Comparison of ENCODE assay signal across 12 mouse cellular contexts in genomic region chr8:91532671-91533436, GRCm38 (mm10).
DNase-seq lines count a peak whose midpoint lies in the region; ATAC-seq and TF ChIP-seq lines count a peak whose summit lies in the region.
"Had no signal": no experiment of that assay in that cellular context is flagged by ENCODE, and none has a peak within 500 bp of the region (broad histone marks: within the 10 kb centered on the region; RNA-seq: fewer than 3 reads in every experiment).

No protein-coding gene starts in this region.

- ATAC-seq in forebrain, embryonic 15.5 days (replicated peaks), result peak; percentile 43; the same call in 1 of the 2 replicates
- no peak for ATAC-seq in forebrain, embryonic 16.5 days
- ATAC-seq in midbrain, postnatal 0 days (ENCODE audit: low FRiP score), result no peak
- no peak; the same call in 1 of the 2 replicates for ATAC-seq in limb, embryonic 13.5 days (ENCODE audit: low FRiP score, low read depth)
- ATAC-seq in stomach, embryonic 16.5 days (ENCODE audit: insufficient read depth, low FRiP score), result 0 out of 2 replicates have a peak, but pooled peaks have one; percentile 16
- ATAC-seq in cerebellum, adult (ENCODE audit: insufficient number of reproducible peaks, low FRiP score, low TSS enrichment), result no peak
- ATAC-seq: liver, embryonic 12.5 days had no signal

- peaks cover 17% of the 10 kb centered on the region for H3K4me1 ChIP-seq in forebrain, embryonic 15.5 days
- H3K4me1 ChIP-seq in forebrain, embryonic 16.5 days (replicated peaks; ENCODE audit: control insufficient read depth, insufficient read depth, low read length), result peaks cover 13% of the 10 kb centered on the region; the same call in 1 of the 2 replicates
- peaks cover 42% of the 10 kb centered on the region for H3K4me1 ChIP-seq in midbrain, embryonic 10.5 days
- H3K4me1 ChIP-seq in midbrain, postnatal 0 days (ENCODE audit: insufficient read depth, low read length), result no peaks in the 10 kb centered on the region
- peaks cover 35% of the 10 kb centered on the region for H3K4me1 ChIP-seq in limb, embryonic 13.5 days
- H3K4me1 ChIP-seq in stomach, embryonic 16.5 days (ENCODE audit: control insufficient read depth, insufficient read depth, low read length), result peaks cover 4% of the 10 kb centered on the region; the same call in 1 of the 2 replicates

- 66% methylated on average over 18 of the region's 18 CpGs for WGBS in forebrain, embryonic 15.5 days
- WGBS in forebrain, embryonic 16.5 days, result 69% methylated on average over 18 of the region's 18 CpGs
- WGBS in midbrain, embryonic 10.5 days, result 81% methylated on average over 18 of the region's 18 CpGs
- WGBS in midbrain, postnatal 0 days, result 73% methylated on average over 18 of the region's 18 CpGs
- 36% methylated on average over 18 of the region's 18 CpGs for WGBS in limb, embryonic 13.5 days
- 68% methylated on average over 18 of the region's 18 CpGs for WGBS in stomach, embryonic 16.5 days

- 0 out of 2 replicates have a peak, but pooled peaks cover 4% of the 10 kb centered on the region for H3K27me3 ChIP-seq in forebrain, embryonic 15.5 days
- H3K27me3 ChIP-seq in forebrain, embryonic 16.5 days (replicated peaks; ENCODE audit: control insufficient read depth, insufficient read depth, low read length), result no peaks in the 10 kb centered on the region
- H3K27me3 ChIP-seq in midbrain, embryonic 10.5 days (ENCODE audit: low read depth, poor library complexity, severe bottlenecking), result peaks cover 80% of the 10 kb centered on the region
- no peaks in the 10 kb centered on the region for H3K27me3 ChIP-seq in midbrain, postnatal 0 days (ENCODE audit: insufficient read depth, low read length)
- H3K27me3 ChIP-seq in limb, embryonic 13.5 days, result peaks cover 91% of the 10 kb centered on the region
- H3K27me3 ChIP-seq in stomach, embryonic 16.5 days (ENCODE audit: control insufficient read depth, insufficient read depth, low read length), result no peaks in the 10 kb centered on the region
- H3K27me3 ChIP-seq: liver, embryonic 12.5 days; Patski had no signal

- H3K9me3 ChIP-seq in forebrain, embryonic 15.5 days, result no peaks in the 10 kb centered on the region
- no peaks in the 10 kb centered on the region for H3K9me3 ChIP-seq in forebrain, embryonic 16.5 days (ENCODE audit: control insufficient read depth, low read length)
- H3K9me3 ChIP-seq in midbrain, embryonic 10.5 days (replicated peaks), result no peaks in the 10 kb centered on the region
- H3K9me3 ChIP-seq in midbrain, postnatal 0 days (ENCODE audit: low read length), result no peaks in the 10 kb centered on the region
- H3K9me3 ChIP-seq in limb, embryonic 13.5 days, result no peaks in the 10 kb centered on the region
- no peaks in the 10 kb centered on the region for H3K9me3 ChIP-seq in stomach, embryonic 16.5 days (replicated peaks; ENCODE audit: control insufficient read depth, low read length)
- H3K9me3 ChIP-seq: heart, embryonic 10.5 days; liver, embryonic 12.5 days had no signal

- no peak overlapping the region for H3K9ac ChIP-seq in forebrain, embryonic 15.5 days (replicated peaks)
- H3K9ac ChIP-seq in forebrain, embryonic 16.5 days (replicated peaks; ENCODE audit: low read depth, low read length), result no peak overlapping the region
- H3K9ac ChIP-seq in midbrain, postnatal 0 days (replicated peaks; ENCODE audit: low read length, poor library complexity, severe bottlenecking), result no peak overlapping the region
- H3K9ac ChIP-seq in limb, embryonic 13.5 days, result no peak overlapping the region
- no peak overlapping the region for H3K9ac ChIP-seq in stomach, embryonic 16.5 days (ENCODE audit: low read length)
- H3K9ac ChIP-seq: liver, embryonic 12.5 days had no signal

- H3K36me3 ChIP-seq in forebrain, embryonic 15.5 days, result no peaks in the 10 kb centered on the region
- no peaks in the 10 kb centered on the region for H3K36me3 ChIP-seq in forebrain, embryonic 16.5 days (ENCODE audit: control insufficient read depth, insufficient read depth)
- H3K36me3 ChIP-seq in midbrain, embryonic 10.5 days, result no peaks in the 10 kb centered on the region
- H3K36me3 ChIP-seq in midbrain, postnatal 0 days (ENCODE audit: insufficient read depth, low read length), result no peaks in the 10 kb centered on the region
- H3K36me3 ChIP-seq in limb, embryonic 13.5 days, result 0 out of 2 replicates have a peak, but pooled peaks cover 5% of the 10 kb centered on the region
- no peaks in the 10 kb centered on the region for H3K36me3 ChIP-seq in stomach, embryonic 16.5 days (ENCODE audit: control insufficient read depth, insufficient read depth, low read length)
- H3K36me3 ChIP-seq: heart, embryonic 10.5 days; liver, embryonic 12.5 days had no signal

- intact Hi-C loops in heart, postnatal 36 days (cut with DNase I), result loop anchor here (1.0 to 10.0 kb wide), 4 partner anchors 156 to 820 kb away; partner anchors contain the start of gene Aktip

- no peak for TF ChIP-seq CTCF in midbrain, postnatal 0 days (IDR thresholded peaks at IDR 0.05)

- H3K4me3 ChIP-seq in forebrain, embryonic 15.5 days, result no peak overlapping the region
- H3K4me3 ChIP-seq in forebrain, embryonic 16.5 days (replicated peaks; ENCODE audit: low read length), result no peak overlapping the region
- H3K4me3 ChIP-seq in midbrain, embryonic 10.5 days, result no peak overlapping the region
- H3K4me3 ChIP-seq in midbrain, postnatal 0 days (ENCODE audit: low read depth, low read length), result no peak overlapping the region
- no peak overlapping the region for H3K4me3 ChIP-seq in limb, embryonic 13.5 days
- H3K4me3 ChIP-seq in stomach, embryonic 16.5 days (replicated peaks; ENCODE audit: low read length), result no peak overlapping the region
- H3K4me3 ChIP-seq: heart, embryonic 10.5 days; liver, embryonic 12.5 days had no signal

- H3K27ac ChIP-seq in forebrain, embryonic 15.5 days (replicated peaks), result no peak overlapping the region
- no peak overlapping the region for H3K27ac ChIP-seq in forebrain, embryonic 16.5 days (ENCODE audit: low read length)
- peak overlapping the region; percentile 52 for H3K27ac ChIP-seq in midbrain, embryonic 10.5 days (replicated peaks)
- no peak overlapping the region for H3K27ac ChIP-seq in midbrain, postnatal 0 days (ENCODE audit: low read depth, low read length)
- peak overlapping the region; percentile 33; the same call in 1 of the 2 replicates for H3K27ac ChIP-seq in limb, embryonic 13.5 days
- peak overlapping the region; percentile 47 for H3K27ac ChIP-seq in stomach, embryonic 16.5 days (ENCODE audit: low read length)
- H3K27ac ChIP-seq: kidney, postnatal 0 days; liver, embryonic 12.5 days had no signal

- no peak for DNase-seq in midbrain, embryonic 10.5 days (ENCODE audit: low spot score)
- no peak for DNase-seq in midbrain, postnatal 0 days (ENCODE audit: low spot score)
- no peak for DNase-seq in heart, postnatal 36 days

- H3K4me2 ChIP-seq in forebrain, embryonic 15.5 days (replicated peaks), result no peak overlapping the region
- H3K4me2 ChIP-seq in forebrain, embryonic 16.5 days (ENCODE audit: low read length), result no peak overlapping the region
- H3K4me2 ChIP-seq in midbrain, postnatal 0 days (ENCODE audit: low read depth, low read length, poor library complexity, severe bottlenecking), result no peak overlapping the region
- peak overlapping the region; percentile 19; the same call in 1 of the 2 replicates for H3K4me2 ChIP-seq in limb, embryonic 13.5 days (replicated peaks)
- H3K4me2 ChIP-seq in stomach, embryonic 16.5 days (ENCODE audit: low read depth, low read length), result no peak overlapping the region
- H3K4me2 ChIP-seq: liver, embryonic 12.5 days had no signal

Comparison
In these comparisons a context has a peak if more than half of its experiments do, and no peak if none do; other contexts are left out.
1. ATAC-seq: peak in forebrain, embryonic 15.5 days (single experiment) and stomach, embryonic 16.5 days (single experiment); none in forebrain, embryonic 16.5 days (single experiment), midbrain, postnatal 0 days (single experiment), limb, embryonic 13.5 days (single experiment) and cerebellum, adult (single experiment).
2. H3K27ac ChIP-seq: peak in midbrain, embryonic 10.5 days (single experiment), limb, embryonic 13.5 days (single experiment) and stomach, embryonic 16.5 days (single experiment); none in forebrain, embryonic 15.5 days (single experiment), forebrain, embryonic 16.5 days (single experiment) and midbrain, postnatal 0 days (single experiment).